Mouse (Mus musculus): ENCODE results near the gene Smox.
A peak's percentile ranks its signal among the peaks of the same experiment; 100 is the strongest.

Smox gene

GRCm38 (mm10) chr2:131551701-131552620 is 60.7 kb downstream of the Smox start:
- no peak for DNase-seq (ENCODE audit: low spot score)

- DNase-seq (ENCODE audit: low spot score): no peak
Measured at GRCm38 (mm10) chr2:131552736-131553400, 61.6 kb downstream of the Smox start.

GRCm38 (mm10) chr2:131557896-131558295 is 66.6 kb downstream of the Smox start:
- DNase-seq (ENCODE audit: low spot score): no peak

GRCm38 (mm10) chr2:131560205-131560919 is 69.1 kb downstream of the Smox start:
- no peak for DNase-seq (ENCODE audit: low spot score)

- no peak for DNase-seq (ENCODE audit: low spot score)
Measured at GRCm38 (mm10) chr2:131561344-131561870, 70.1 kb downstream of the Smox start.

GRCm38 (mm10) chr2:131561891-131562585 is 70.7 kb downstream of the Smox start, which contains the start of gene Adra1d:
TSS of gene Adra1d (minus strand) at chr2:131562283.
- peak; percentile 59 for DNase-seq (ENCODE audit: low spot score)

- peak; percentile 81 for DNase-seq (ENCODE audit: low spot score)
Measured at GRCm38 (mm10) chr2:131562586-131563122, 71.4 kb downstream of the Smox start.

All from retina, embryonic 14.5 days (tissue).